ENCODE assay signal across 27 mouse cellular contexts in the genomic region with DNA sequence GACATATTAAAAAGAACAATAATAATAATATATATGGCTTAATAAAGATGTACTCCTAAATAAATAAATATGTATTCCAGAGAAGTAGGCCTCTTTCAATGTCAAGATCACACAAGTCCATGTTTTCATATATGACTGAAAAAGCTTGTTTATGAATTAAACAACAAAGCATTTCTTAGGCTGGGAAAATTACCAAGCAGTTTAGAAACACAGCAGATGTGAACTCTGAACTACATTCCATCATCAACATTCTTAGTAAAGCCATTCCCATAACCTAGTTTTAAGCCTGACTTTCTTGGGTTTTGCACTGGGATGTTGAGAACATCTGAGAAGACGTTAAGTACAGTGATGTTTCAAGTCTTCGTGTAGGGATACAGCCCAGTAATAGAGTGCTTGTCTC. TPM values are rescaled to one million over a fixed set of nuclear protein-coding genes. Genes with fewer than 3 reads are reported as not detected.
DNase-seq lines count a peak whose midpoint lies in the region; ATAC-seq and TF ChIP-seq lines count a peak whose summit lies in the region.
"Had no signal": no experiment of that assay in that cellular context is flagged by ENCODE, and none has a peak within 500 bp of the region (broad histone marks: within the 10 kb centered on the region; RNA-seq: fewer than 3 reads in every experiment).

No protein-coding gene starts in this region.

- no peak overlapping the region for H3K4me2 ChIP-seq in heart, embryonic 11.5 days
- H3K4me2 ChIP-seq in lung, embryonic 14.5 days = no peak overlapping the region
- H3K4me2 ChIP-seq in midbrain, embryonic 11.5 days = no peak overlapping the region
- H3K4me2 ChIP-seq in midbrain, postnatal 0 days (ENCODE audit: low read depth, low read length, poor library complexity, severe bottlenecking) = no peak overlapping the region
- H3K4me2 ChIP-seq: hindbrain, embryonic 13.5 days; limb, embryonic 12.5 days; liver, embryonic 11.5 days; midbrain, embryonic 12.5 days; stomach, embryonic 15.5 days had no signal

- H3K9me3 ChIP-seq in heart, embryonic 11.5 days (replicated peaks; ENCODE audit: control insufficient read depth, low read length) = no peaks in the 10 kb centered on the region
- H3K9me3 ChIP-seq in lung, embryonic 14.5 days (ENCODE audit: low read depth, low read length) = no peaks in the 10 kb centered on the region
- no peaks in the 10 kb centered on the region for H3K9me3 ChIP-seq in midbrain, embryonic 11.5 days (ENCODE audit: control insufficient read depth, low read length)
- no peaks in the 10 kb centered on the region for H3K9me3 ChIP-seq in midbrain, postnatal 0 days (ENCODE audit: low read length)
- H3K9me3 ChIP-seq: heart, embryonic 10.5 days; hindbrain, embryonic 13.5 days; limb, embryonic 12.5 days; midbrain, embryonic 12.5 days; stomach, embryonic 15.5 days had no signal

- no peaks in the 10 kb centered on the region for H3K36me3 ChIP-seq in heart, embryonic 11.5 days (ENCODE audit: control insufficient read depth, insufficient read depth, low read length)
- H3K36me3 ChIP-seq in lung, embryonic 14.5 days (ENCODE audit: insufficient read depth) = peaks cover 2% of the 10 kb centered on the region
- H3K36me3 ChIP-seq in midbrain, embryonic 11.5 days (ENCODE audit: control insufficient read depth, insufficient read depth, low read length) = no peaks in the 10 kb centered on the region
- H3K36me3 ChIP-seq in midbrain, postnatal 0 days (ENCODE audit: insufficient read depth, low read length) = peaks cover under 1% of the 10 kb centered on the region; the same call in 1 of the 2 replicates
- H3K36me3 ChIP-seq: stomach, embryonic 15.5 days had no signal

- H3K4me1 ChIP-seq in heart, embryonic 11.5 days (ENCODE audit: control insufficient read depth, insufficient read depth, low read length) = peaks cover 26% of the 10 kb centered on the region
- no peaks in the 10 kb centered on the region for H3K4me1 ChIP-seq in lung, embryonic 14.5 days (ENCODE audit: insufficient read depth)
- no peaks in the 10 kb centered on the region for H3K4me1 ChIP-seq in midbrain, embryonic 11.5 days (ENCODE audit: control insufficient read depth, insufficient read depth, low read length)
- no peaks in the 10 kb centered on the region for H3K4me1 ChIP-seq in midbrain, postnatal 0 days (ENCODE audit: insufficient read depth, low read length)
- H3K4me1 ChIP-seq: limb, embryonic 12.5 days; stomach, embryonic 15.5 days had no signal

- no peaks in the 10 kb centered on the region for H3K27me3 ChIP-seq in heart, embryonic 11.5 days (ENCODE audit: control insufficient read depth, insufficient read depth, low read length)
- H3K27me3 ChIP-seq in lung, embryonic 14.5 days (ENCODE audit: insufficient read depth, low read length) = no peaks in the 10 kb centered on the region
- H3K27me3 ChIP-seq in midbrain, embryonic 11.5 days (ENCODE audit: control insufficient read depth, insufficient read depth, low read length) = no peaks in the 10 kb centered on the region
- H3K27me3 ChIP-seq in midbrain, postnatal 0 days (ENCODE audit: insufficient read depth, low read length) = no peaks in the 10 kb centered on the region
- H3K27me3 ChIP-seq: hindbrain, embryonic 13.5 days; limb, embryonic 12.5 days; midbrain, embryonic 12.5 days; stomach, embryonic 15.5 days had no signal

- H3K27ac ChIP-seq in heart, embryonic 11.5 days (ENCODE audit: low read depth, low read length) = no peak overlapping the region
- peak overlapping the region; percentile 36; the same call in 1 of the 2 replicates for H3K27ac ChIP-seq in lung, embryonic 14.5 days (ENCODE audit: low read depth)
- no peak overlapping the region for H3K27ac ChIP-seq in midbrain, embryonic 11.5 days (ENCODE audit: low read depth, low read length)
- no peak overlapping the region for H3K27ac ChIP-seq in midbrain, postnatal 0 days (ENCODE audit: low read depth, low read length)
- H3K27ac ChIP-seq: heart, embryonic 10.5 days; hindbrain, embryonic 13.5 days; left cerebral cortex, adult 2 months; limb, embryonic 12.5 days; midbrain, embryonic 12.5 days; stomach, embryonic 15.5 days had no signal

- 87% methylated on average over 2 of the region's 2 CpGs for WGBS in heart, embryonic 11.5 days (ENCODE audit: insufficient replicate concordance)
- WGBS in lung, embryonic 14.5 days = 48% methylated on average over 2 of the region's 2 CpGs
- 85% methylated on average over 2 of the region's 2 CpGs for WGBS in midbrain, embryonic 11.5 days
- WGBS in midbrain, postnatal 0 days = 86% methylated on average over 2 of the region's 2 CpGs

- TF ChIP-seq CTCF in lung, embryonic 14.5 days (IDR thresholded peaks at IDR 0.05; ENCODE audit: low read depth) = no peak
- no peak for TF ChIP-seq CTCF in midbrain, postnatal 0 days (IDR thresholded peaks at IDR 0.05)

- no peak overlapping the region for H3K4me3 ChIP-seq in heart, embryonic 11.5 days (ENCODE audit: low read depth, low read length)
- no peak overlapping the region for H3K4me3 ChIP-seq in lung, embryonic 14.5 days (ENCODE audit: low read depth, low read length)
- H3K4me3 ChIP-seq in midbrain, embryonic 11.5 days (ENCODE audit: low read depth, low read length) = no peak overlapping the region
- H3K4me3 ChIP-seq in midbrain, postnatal 0 days (ENCODE audit: low read depth, low read length) = no peak overlapping the region
- H3K4me3 ChIP-seq: erythroblast, embryonic 14.5 days; heart, embryonic 10.5 days; hindbrain, embryonic 13.5 days; layer of hippocampus, adult 2 months; left cerebral cortex, adult 2 months; limb, embryonic 12.5 days; midbrain, embryonic 12.5 days; stomach, embryonic 15.5 days had no signal

- ATAC-seq in heart, embryonic 11.5 days (replicated peaks; ENCODE audit: insufficient number of reproducible peaks, low FRiP score, low TSS enrichment) = no peak
- ATAC-seq in lung, embryonic 14.5 days (ENCODE audit: insufficient read depth) = peak; percentile 31; the same call in 1 of the 2 replicates
- no peak for ATAC-seq in midbrain, embryonic 11.5 days (ENCODE audit: low FRiP score)
- ATAC-seq in midbrain, postnatal 0 days (ENCODE audit: low FRiP score) = no peak
- ATAC-seq: forebrain, embryonic 16.5 days; intestine, embryonic 16.5 days; liver, postnatal 0 days had no signal

- no peak overlapping the region for H3K9ac ChIP-seq in heart, embryonic 11.5 days (ENCODE audit: low read depth, low read length)
- H3K9ac ChIP-seq in lung, embryonic 14.5 days = no peak overlapping the region
- no peak overlapping the region for H3K9ac ChIP-seq in midbrain, embryonic 11.5 days (ENCODE audit: low read length)
- no peak overlapping the region for H3K9ac ChIP-seq in midbrain, postnatal 0 days (replicated peaks; ENCODE audit: low read length, poor library complexity, severe bottlenecking)
- H3K9ac ChIP-seq: hindbrain, embryonic 13.5 days; limb, embryonic 12.5 days; liver, postnatal 0 days; midbrain, embryonic 12.5 days; stomach, embryonic 15.5 days had no signal

- DNase-seq in heart, adult 11 months = peak; percentile 12
- peak; percentile 77 for DNase-seq in lung, embryonic 14.5 days
- DNase-seq in lung, adult 18-20 months = no peak
- DNase-seq in midbrain, embryonic 11.5 days (ENCODE audit: low spot score, missing footprints) = peak; percentile 73
- no peak for DNase-seq in midbrain, postnatal 0 days (ENCODE audit: low spot score)
- no peak for DNase-seq in right cerebral cortex, postnatal 14 days
- DNase-seq: adrenal gland, postnatal 25 days; cerebellum, adult 18-20 months; cerebellum, postnatal 10 days; heart, postnatal 4 days; kidney, adult 9 months; kidney, postnatal 25 days; liver, postnatal 0 days; thymus, adult 18-20 months; thymus, postnatal 25 days had no signal

RNA-seq across cellular contexts. Expression of gene Trim44, which starts 45.4 kb away (rescaled TPM):
- 29.7 and 30.7 TPM in 2 replicates for polyA plus RNA-seq in heart, embryonic 11.5 days (2014; fragmentation: Nextera tagmentation; extraction: Ambion mirVana)
- polyA plus RNA-seq in lung, embryonic 14.5 days (2014; fragmentation: Nextera tagmentation; extraction: Ambion mirVana) = 37.6 and 39.3 TPM in 2 replicates
- 40.7 and 44.4 TPM in 2 replicates for polyA plus RNA-seq in midbrain, embryonic 11.5 days (2014; fragmentation: Nextera tagmentation; extraction: Ambion mirVana)
- total RNA-seq in midbrain, postnatal 0 days (2014; rRNA removed) = 114 and 132 TPM in 2 replicates
- 42.2 and 50.6 TPM in 2 replicates for polyA plus RNA-seq in midbrain, postnatal 0 days (2015; fragmentation: Nextera tagmentation; extraction: Ambion mirVana)

Comparison
In these comparisons a context has a peak if more than half of its experiments do, and no peak if none do; other contexts are left out.
1. DNase-seq: peak in heart, adult 11 months (single experiment), lung, embryonic 14.5 days (single experiment) and midbrain, embryonic 11.5 days (single experiment); none in lung, adult 18-20 months (0 of 2), midbrain, postnatal 0 days (single experiment) and right cerebral cortex, postnatal 14 days (single experiment).